Mouse (Mus musculus) testis, adult 2 months (tissue): ENCODE measurements around the gene Klhl7. TPM values are rescaled to one million over a fixed set of nuclear protein-coding genes. Genes with fewer than 3 reads are reported as not detected.

Source experiments
- H3K27ac ChIP-seq: fragments of 200-500 bp; 2 replicates; pipeline ENCODE4 v1.5.1; 2012; ENCODE audit warnings: low read depth, low read length; ENCODE audit not compliant: control insufficient read depth, insufficient read depth
- H3K27me3 ChIP-seq: fragments of 200-500 bp; 2 replicates; pipeline ENCODE4 v1.6.1; 2012; ENCODE audit warnings: mild to moderate bottlenecking, low read length, moderate library complexity; ENCODE audit not compliant: control insufficient read depth, insufficient read depth
- H3K36me3 ChIP-seq: fragments of 200-500 bp; 2 replicates; pipeline ENCODE4 v1.6.1; 2012; ENCODE audit warnings: mild to moderate bottlenecking, low read length; ENCODE audit not compliant: control insufficient read depth, insufficient read depth
- H3K4me1 ChIP-seq: fragments of 200-500 bp; 2 replicates; pipeline ENCODE4 v1.6.1; 2012; ENCODE audit warnings: low read length; ENCODE audit not compliant: control insufficient read depth, insufficient read depth
- H3K4me3 ChIP-seq: fragments of 200-500 bp; 2 replicates; pipeline ENCODE4 v1.5.1; 2012; ENCODE audit warnings: low read depth, mild to moderate bottlenecking, low read length, moderate library complexity, mixed read lengths; ENCODE audit not compliant: control insufficient read depth
- CTCF ChIP-seq: fragments of 200-500 bp; IDR thresholded peaks from 2 replicates; pipeline ENCODE4 v1.5.1; 2012; ENCODE audit warnings: low read depth, mild to moderate bottlenecking, inconsistent platforms, low read length, moderate library complexity; ENCODE audit not compliant: control insufficient read depth, insufficient read depth, insufficient replicate concordance
- POLR2A ChIP-seq: fragments of 200-500 bp; IDR thresholded peaks from 2 replicates; pipeline ENCODE4 v1.6.1; 2012; ENCODE audit warnings: low read depth, mild to moderate bottlenecking, inconsistent platforms, low read length, moderate library complexity; ENCODE audit not compliant: control insufficient read depth
- polyA plus RNA-seq: library from polyadenylated mRNA; depleted of rRNA; stranded (reverse); fragments of >200 nt; gene quantifications from 2 replicates; pipeline ENCODE4 v1.2.3, GENCODE M21; 2012

Gene Klhl7
- polyA plus RNA-seq, 1 experiment = 15.8 TPM

GRCm38 (mm10) chr5:24080826-24081225 is 19.6 kb upstream of the Klhl7 start:
- H3K4me1 ChIP-seq = peaks cover 4% of the 10 kb centered on the region
- no peak for TF ChIP-seq CTCF
- no peak for TF ChIP-seq POLR2A
- no peak overlapping the region for H3K27ac ChIP-seq
- no peaks in the 10 kb centered on the region for H3K27me3 ChIP-seq
- H3K4me3 ChIP-seq = no peak overlapping the region
- no peaks in the 10 kb centered on the region for H3K36me3 ChIP-seq

- no peaks in the 10 kb centered on the region for H3K36me3 ChIP-seq
- TF ChIP-seq POLR2A (no peak), CTCF (no peak)
These were observed 15.6 kb upstream of the Klhl7 start for GRCm38 (mm10) chr5:24084835-24085234.

GRCm38 (mm10) chr5:24086241-24086640 is 14.2 kb upstream of the Klhl7 start:
- Histone ChIP-seq H3K4me1 (no peaks in the 10 kb centered on the region), H3K27me3 (no peaks in the 10 kb centered on the region), H3K4me3 (no peak overlapping the region), H3K36me3 (no peaks in the 10 kb centered on the region), H3K27ac (no peak overlapping the region)
- TF ChIP-seq POLR2A (no peak), CTCF (no peak)

More at GRCm38 (mm10) chr5:24084835-24085234, 15.6 kb upstream of the Klhl7 start:
- H3K4me3 ChIP-seq = no peak overlapping the region
- no peaks in the 10 kb centered on the region for H3K27me3 ChIP-seq
- no peaks in the 10 kb centered on the region for H3K4me1 ChIP-seq
- H3K27ac ChIP-seq = no peak overlapping the region

GRCm38 (mm10) chr5:24086865-24087264 is 13.5 kb upstream of the Klhl7 start:
- Histone ChIP-seq H3K27ac (no peak overlapping the region), H3K27me3 (no peaks in the 10 kb centered on the region), H3K4me3 (no peak overlapping the region), H3K4me1 (no peaks in the 10 kb centered on the region), H3K36me3 (no peaks in the 10 kb centered on the region)
- TF ChIP-seq CTCF (no peak), POLR2A (no peak)

DNA sequence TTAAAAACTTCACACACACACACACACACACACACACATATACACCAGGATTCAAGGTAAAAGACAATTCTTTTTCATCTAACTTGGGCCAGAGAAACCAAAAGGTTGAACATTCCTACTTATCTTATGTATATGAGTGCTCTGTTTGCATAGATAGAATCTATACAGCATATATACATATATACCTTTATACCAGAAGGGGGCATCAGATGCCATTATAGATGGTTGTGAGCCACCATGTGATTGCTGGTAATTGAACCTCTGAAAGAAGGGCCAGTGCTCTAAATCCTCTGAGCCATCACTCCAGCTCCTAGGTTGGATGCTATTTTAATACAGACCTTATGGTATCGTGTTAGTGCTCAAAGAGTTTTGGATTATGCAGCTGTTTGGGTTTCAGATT is 12.0 kb upstream of the Klhl7 start:
- H3K27ac ChIP-seq = no peak overlapping the region
- H3K4me1 ChIP-seq = no peaks in the 10 kb centered on the region
- H3K27me3 ChIP-seq = no peaks in the 10 kb centered on the region
- H3K36me3 ChIP-seq = no peaks in the 10 kb centered on the region
- TF ChIP-seq CTCF (no peak), POLR2A (no peak)
- H3K4me3 ChIP-seq = no peak overlapping the region

- Histone ChIP-seq H3K27me3 (no peaks in the 10 kb centered on the region), H3K4me3 (no peak overlapping the region), H3K36me3 (no peaks in the 10 kb centered on the region), H3K27ac (no peak overlapping the region), H3K4me1 (no peaks in the 10 kb centered on the region)
- TF ChIP-seq POLR2A = no peak
- TF ChIP-seq CTCF = no peak
These were observed 7.9 kb upstream of the Klhl7 start for GRCm38 (mm10) chr5:24092496-24092895.

- Histone ChIP-seq H3K36me3 (no peaks in the 10 kb centered on the region), H3K4me3 (no peak overlapping the region), H3K27ac (no peak overlapping the region), H3K27me3 (no peaks in the 10 kb centered on the region), H3K4me1 (no peaks in the 10 kb centered on the region)
- no peak for TF ChIP-seq CTCF
- no peak for TF ChIP-seq POLR2A
These were observed 5.0 kb upstream of the Klhl7 start for GRCm38 (mm10) chr5:24095393-24095792.

GRCm38 (mm10) chr5:24095881-24096280 is 4.5 kb upstream of the Klhl7 start:
- TF ChIP-seq CTCF (no peak), POLR2A (no peak)
- Histone ChIP-seq H3K27me3 (no peaks in the 10 kb centered on the region), H3K27ac (no peak overlapping the region), H3K4me1 (no peaks in the 10 kb centered on the region), H3K4me3 (no peak overlapping the region), H3K36me3 (no peaks in the 10 kb centered on the region)
